Mouse (Mus musculus): ENCODE measurements around the gene Bglap3. TPM values are rescaled to one million over a fixed set of nuclear protein-coding genes. Genes with fewer than 3 reads are reported as not detected.
"Not testable (repeated sequence)": the region's sequence is repeated elsewhere in the genome, so short reads cannot be mapped to it uniquely, and the experiment has no call there.

Gene Bglap3
- total RNA-seq, 2 experiments from 2014 or later: not detected

- not testable (repeated sequence) for DNase-seq
These were observed 4.1 kb upstream of the Bglap3 start for GRCm38 (mm10) chr3:88376644-88377043.

- not testable (repeated sequence) for DNase-seq
These were observed 3.4 kb upstream of the Bglap3 start for GRCm38 (mm10) chr3:88375750-88376626.

- DNase-seq: not testable (repeated sequence)
These were observed 4.0 kb downstream of the Bglap3 start for GRCm38 (mm10) chr3:88368511-88368910.

GRCm38 (mm10) chr3:88367517-88367916 lies 5.0 kb downstream of the Bglap3 start:
- not testable (repeated sequence) for DNase-seq

- not testable (repeated sequence) for DNase-seq
These were observed 5.6 kb downstream of the Bglap3 start for GRCm38 (mm10) chr3:88366830-88367428.

- DNase-seq: no peak
These were observed 6.7 kb downstream of the Bglap3 start for GRCm38 (mm10) chr3:88365705-88366361.

GRCm38 (mm10) chr3:88364337-88364736 lies 8.2 kb downstream of the Bglap3 start, which contains the start of gene Paqr6:
Paqr6 (plus strand) TSS chr3:88364584.
- peak; percentile 71 to 82 for DNase-seq

- peak; percentile 25 to 29 for DNase-seq
These were observed 8.8 kb downstream of the Bglap3 start for GRCm38 (mm10) chr3:88363700-88364099.

GRCm38 (mm10) chr3:88361612-88362313 lies 10.8 kb downstream of the Bglap3 start:
- DNase-seq: no peak

- no peak for DNase-seq
These were observed 11.4 kb downstream of the Bglap3 start for GRCm38 (mm10) chr3:88361096-88361495.

GRCm38 (mm10) chr3:88359989-88360388 lies 12.6 kb downstream of the Bglap3 start:
- DNase-seq: no peak

GRCm38 (mm10) chr3:88359584-88359983 lies 13.0 kb downstream of the Bglap3 start:
- no peak for DNase-seq

- DNase-seq: no peak
These were observed 18.0 kb downstream of the Bglap3 start for GRCm38 (mm10) chr3:88354396-88355165.

- DNase-seq: no peak
These were observed 19.6 kb downstream of the Bglap3 start for GRCm38 (mm10) chr3:88352907-88353306.

- DNase-seq: no peak
These were observed 21.8 kb downstream of the Bglap3 start for GRCm38 (mm10) chr3:88350732-88351131.

- DNase-seq: no peak
These were observed 33.5 kb downstream of the Bglap3 start for GRCm38 (mm10) chr3:88339006-88339405.

GRCm38 (mm10) chr3:88338316-88338715 lies 34.2 kb downstream of the Bglap3 start:
- no peak for DNase-seq

GRCm38 (mm10) chr3:88337367-88338020 lies 35.0 kb downstream of the Bglap3 start:
- no peak for DNase-seq

- peak; percentile 98 for DNase-seq
These were observed 36.2 kb downstream of the Bglap3 start, which contains the start of the genes Tmem79 and Smg5 for GRCm38 (mm10) chr3:88336058-88337013. Tmem79 (minus strand) TSS chr3:88336148. Smg5 (plus strand) TSS chr3:88336260.
